Mouse (Mus musculus) bone marrow macrophage, adult 2 months (primary cell): ENCODE data around the gene Cnot1. TPM values are rescaled to one million over a fixed set of nuclear protein-coding genes. Genes with fewer than 3 reads are reported as not detected.
A peak's percentile ranks its signal among the peaks of the same experiment; 100 is the strongest.

Source experiments
- H3K27ac ChIP-seq: 2 replicates; pipeline ENCODE4 v1.5.1; 2012; ENCODE audit warnings: low read depth, low read length; ENCODE audit not compliant: insufficient read depth
- H3K4me1 ChIP-seq: 2 replicates; pipeline ENCODE4 v1.6.1; 2012; ENCODE audit warnings: low read length; ENCODE audit not compliant: control insufficient read depth, insufficient read depth
- H3K4me3 ChIP-seq: 2 replicates; pipeline ENCODE4 v1.5.1; 2012; ENCODE audit warnings: mild to moderate bottlenecking, low read length, moderate library complexity; ENCODE audit not compliant: insufficient read depth
- CTCF ChIP-seq: IDR thresholded peaks from 2 replicates; pipeline ENCODE4 v1.5.1; 2012; ENCODE audit warnings: low read depth, mild to moderate bottlenecking, low read length, moderate library complexity
- POLR2A ChIP-seq: IDR thresholded peaks from 2 replicates; pipeline ENCODE4 v1.6.1; 2012; ENCODE audit warnings: mild to moderate bottlenecking, low read depth, low read length, borderline replicate concordance
- polyA plus RNA-seq: library from polyadenylated mRNA; stranded (reverse); fragments of >200 nt; gene quantifications from 2 replicates; pipeline ENCODE4 v1.2.4, GENCODE M21; 2012; ENCODE audit not compliant: missing spikeins, insufficient read depth, insufficient read length

Gene Cnot1
- 58.5 and 66.1 TPM in 2 replicates for polyA plus RNA-seq

- H3K4me3 ChIP-seq, result peak within 1 kb of the TSS; percentile 75
- H3K4me1 ChIP-seq, result peaks cover 14% of the 10 kb centered on the region
- H3K27ac ChIP-seq, result peak within 1 kb of the TSS; percentile 84
- TF ChIP-seq CTCF (no peak), POLR2A (no peak)
Measured at GRCm38 (mm10) chr8:95807331-95807843, at the start of gene Cnot1. TSS of gene Cnot1 (minus strand) at chr8:95807464.

- H3K4me3 ChIP-seq, result no peak overlapping the region
- no peak overlapping the region for H3K27ac ChIP-seq
- peaks cover 16% of the 10 kb centered on the region for H3K4me1 ChIP-seq
- TF ChIP-seq POLR2A (no peak), CTCF (no peak)
Measured at GRCm38 (mm10) chr8:95854174-95854573, 46.9 kb upstream of the Cnot1 start.

DNA sequence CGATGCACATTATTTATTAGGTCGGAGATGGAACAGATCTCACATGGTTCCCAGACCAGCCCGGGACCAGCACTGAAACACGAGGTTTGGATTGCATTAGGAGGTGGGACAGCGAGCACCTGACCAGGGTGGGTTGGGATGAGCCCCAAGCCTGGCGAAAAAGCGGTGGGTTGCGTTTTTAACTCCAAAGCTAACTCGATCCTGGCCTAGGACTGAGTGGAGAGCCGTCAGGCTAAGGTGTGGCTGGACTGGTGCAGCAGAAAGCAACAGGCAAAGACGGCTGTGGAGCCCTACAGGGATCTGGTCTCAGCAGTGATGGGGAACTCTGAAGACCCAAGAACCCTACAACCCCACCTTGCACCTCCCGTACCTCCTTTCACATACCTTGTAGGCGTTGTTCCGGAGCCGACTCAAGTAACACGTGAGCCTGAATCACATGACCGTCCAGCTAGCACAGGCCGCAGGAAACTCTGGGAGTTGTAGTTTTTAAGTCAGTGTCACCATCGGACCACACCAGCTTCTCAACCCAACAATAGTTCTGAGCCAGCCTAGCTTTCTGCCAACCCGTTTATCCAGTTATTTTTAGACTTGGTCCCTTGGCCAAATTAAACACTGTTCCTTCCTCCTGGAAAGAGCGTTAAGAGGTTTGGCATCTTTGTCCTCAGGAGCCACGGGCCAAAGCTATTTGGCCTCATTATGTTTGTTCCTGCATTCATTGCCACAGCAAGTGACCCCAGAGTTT lies 46.0 kb upstream of the Cnot1 start, which contains the start of gene Slc38a7:
TSS of gene Slc38a7 (minus strand) at position 438 of the 742 bp plus-strand sequence.
- TF ChIP-seq POLR2A (no peak), CTCF (no peak)
- Histone ChIP-seq H3K27ac (peak within 1 kb of the TSS; percentile 87), H3K4me1 (peaks cover 16% of the 10 kb centered on the region), H3K4me3 (peak within 1 kb of the TSS; percentile 86)

- Histone ChIP-seq H3K4me3 (peak overlapping the region; percentile 86), H3K4me1 (peaks cover 16% of the 10 kb centered on the region), H3K27ac (peak overlapping the region; percentile 87)
- TF ChIP-seq CTCF, result no peak
- no peak for TF ChIP-seq POLR2A
Measured at GRCm38 (mm10) chr8:95852290-95852689, 45.0 kb upstream of the Cnot1 start.

- H3K4me3 ChIP-seq, result no peak overlapping the region
- H3K27ac ChIP-seq, result no peak overlapping the region
- TF ChIP-seq POLR2A (no peak), CTCF (no peak)
- peaks cover 16% of the 10 kb centered on the region for H3K4me1 ChIP-seq
Measured at GRCm38 (mm10) chr8:95850326-95850725, 43.1 kb upstream of the Cnot1 start.

DNA sequence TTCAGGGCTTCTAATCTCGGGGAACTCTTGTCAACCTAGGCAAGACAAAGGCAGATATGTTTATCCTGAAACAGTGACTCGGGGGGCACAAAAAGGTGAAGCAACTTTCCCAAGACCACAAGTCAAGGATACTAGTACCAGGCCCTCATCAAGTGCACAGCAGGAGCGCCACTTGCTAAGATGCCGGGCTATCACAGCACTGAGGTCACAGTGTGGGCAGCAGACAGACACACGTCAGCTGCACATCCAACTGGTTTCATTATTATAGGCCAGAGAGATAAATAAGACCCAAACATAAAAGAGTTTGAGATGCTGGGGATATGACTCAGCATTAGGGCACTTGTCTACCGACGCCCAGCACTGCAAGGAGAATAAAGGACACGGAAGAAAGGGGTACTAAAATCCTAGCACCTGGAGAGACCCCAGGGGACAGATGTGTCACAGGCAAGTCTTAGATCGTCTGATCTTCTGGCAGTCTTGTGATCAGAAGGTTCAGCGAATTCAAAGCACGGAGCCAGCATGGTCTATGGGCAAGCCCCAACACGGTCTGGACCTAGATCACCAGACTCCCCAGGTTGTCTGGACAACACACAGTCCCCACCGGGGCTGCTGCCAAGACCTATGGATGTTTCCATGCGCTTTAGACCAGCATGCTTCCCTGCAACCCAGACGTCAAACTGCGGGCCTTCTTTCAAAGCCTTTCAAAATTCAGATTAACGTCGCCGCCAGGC lies 41.6 kb upstream of the Cnot1 start:
- TF ChIP-seq CTCF, result no peak
- no peak for TF ChIP-seq POLR2A
- no peak overlapping the region for H3K27ac ChIP-seq
- no peak overlapping the region for H3K4me3 ChIP-seq
- peaks cover 16% of the 10 kb centered on the region for H3K4me1 ChIP-seq

DNA sequence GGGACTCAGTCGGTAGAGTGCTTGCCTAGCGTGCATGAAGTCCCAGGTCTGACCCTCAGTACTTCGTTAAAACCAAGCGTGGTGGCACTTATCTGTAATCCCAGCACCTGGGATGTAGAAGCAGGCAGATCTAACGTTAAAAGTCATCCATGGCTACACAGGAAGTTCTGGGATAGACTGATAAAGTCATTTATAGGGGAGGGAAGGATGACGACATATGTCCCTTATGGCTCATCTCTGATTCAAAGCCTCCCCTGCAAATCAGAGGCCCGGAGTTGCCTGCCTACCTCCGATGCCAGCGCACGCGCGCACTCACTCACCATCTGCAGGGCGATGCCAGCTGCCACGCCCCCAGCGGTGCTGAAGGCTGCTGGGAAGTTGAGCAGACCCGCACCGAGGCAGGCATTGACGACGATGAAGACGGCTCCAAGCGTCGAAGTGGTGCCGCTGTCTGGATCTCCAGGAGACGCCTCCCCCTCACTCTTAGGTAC lies 40.8 kb upstream of the Cnot1 start:
- Histone ChIP-seq H3K4me1 (peaks cover 13% of the 10 kb centered on the region), H3K4me3 (no peak overlapping the region), H3K27ac (no peak overlapping the region)
- TF ChIP-seq POLR2A (no peak), CTCF (no peak)

GRCm38 (mm10) chr8:95845026-95845425 lies 37.8 kb upstream of the Cnot1 start:
- TF ChIP-seq CTCF, result no peak
- no peak for TF ChIP-seq POLR2A
- Histone ChIP-seq H3K27ac (no peak overlapping the region), H3K4me3 (no peak overlapping the region), H3K4me1 (no peaks in the 10 kb centered on the region)

DNA sequence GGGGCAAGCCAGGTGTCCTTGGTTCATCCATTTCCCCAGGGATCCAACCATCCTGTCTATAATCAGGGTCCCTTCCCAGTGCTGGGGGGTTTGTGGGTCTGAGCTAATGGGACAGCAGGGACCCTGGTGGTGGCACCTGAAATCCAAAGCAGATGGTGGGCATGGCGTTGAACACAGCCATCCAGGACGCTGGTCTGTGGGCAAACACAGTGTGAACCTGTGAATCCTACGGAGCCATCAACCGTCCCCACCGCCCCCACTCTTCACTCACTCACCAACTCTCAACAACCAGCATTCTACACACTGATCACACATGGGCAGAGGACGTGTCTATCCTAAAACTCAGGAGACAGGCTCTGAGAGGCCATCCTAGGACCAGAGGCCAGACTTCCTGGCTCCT lies 36.7 kb upstream of the Cnot1 start:
- Histone ChIP-seq H3K4me3 (no peak overlapping the region), H3K27ac (no peak overlapping the region), H3K4me1 (no peaks in the 10 kb centered on the region)
- TF ChIP-seq POLR2A, result no peak
- TF ChIP-seq CTCF, result no peak

DNA sequence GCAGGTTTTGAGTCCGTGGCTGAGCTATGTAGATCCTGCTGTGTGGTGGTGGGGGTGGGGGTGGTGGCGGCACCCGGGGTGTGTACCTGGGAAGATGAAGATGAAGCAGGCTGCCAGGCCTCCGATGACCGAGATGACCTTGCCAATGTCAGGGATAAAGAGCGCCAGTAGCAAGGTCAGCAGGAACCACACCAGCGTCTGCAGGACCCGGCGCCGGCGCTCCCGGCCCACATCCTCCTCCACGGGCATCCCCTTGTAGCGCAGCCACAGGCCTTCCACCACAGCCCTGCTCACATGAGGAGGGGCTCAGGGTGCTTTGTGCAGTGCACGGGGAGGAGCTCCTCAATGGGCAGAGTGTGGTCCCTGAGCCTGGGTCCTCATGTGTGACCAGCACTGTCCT lies 34.2 kb upstream of the Cnot1 start:
- TF ChIP-seq POLR2A (no peak), CTCF (no peak)
- Histone ChIP-seq H3K4me3 (no peak overlapping the region), H3K27ac (no peak overlapping the region), H3K4me1 (no peaks in the 10 kb centered on the region)
